Mouse (Mus musculus): ENCODE measurements at regions not wholly inside any gene's neighbourhood (a gene's known extent, or its start where the extent isn't known, plus 50 kb on each side); places are given as distances from the start of the nearest gene placed in this dataset.
A peak's percentile ranks its signal among the peaks of the same experiment; 100 is the strongest.

GRCm38 (mm10) chr4:72688842-72689241, 163.6 kb downstream of the Aldoart1 start:
- Histone ChIP-seq H3K9ac (ENCODE audit: low read depth, low read length) (no peak overlapping the region), H3K4me1 (ENCODE audit: control insufficient read depth, insufficient read depth, low read length) (no peaks in the 10 kb centered on the region), H3K36me3 (ENCODE audit: control insufficient read depth, insufficient read depth, low read length) (no peaks in the 10 kb centered on the region), H3K27ac (replicated peaks; ENCODE audit: low read depth, low read length) (no peak overlapping the region), H3K4me3 (ENCODE audit: low read depth, low read length) (no peak overlapping the region), H3K4me2 (ENCODE audit: low read depth, low read length) (no peak overlapping the region), H3K9me3 (ENCODE audit: control insufficient read depth, low read length) (no peaks in the 10 kb centered on the region), H3K27me3 (replicated peaks; ENCODE audit: control insufficient read depth, insufficient read depth, low read length) (no peaks in the 10 kb centered on the region)
- DNase-seq (ENCODE audit: low spot score) (no peak), ATAC-seq (ENCODE audit: low read depth) (no peak)
- 91% methylated on average over 4 of the region's 4 CpGs for WGBS

GRCm38 (mm10) chr4:72674006-72674405, 178.4 kb downstream of the Aldoart1 start:
- no peak for ATAC-seq (ENCODE audit: low read depth)
- no peaks in the 10 kb centered on the region for H3K9me3 ChIP-seq (ENCODE audit: control insufficient read depth, low read length)
- H3K27ac ChIP-seq (replicated peaks; ENCODE audit: low read depth, low read length), result no peak overlapping the region
- no peak overlapping the region for H3K9ac ChIP-seq (ENCODE audit: low read depth, low read length)
- no peaks in the 10 kb centered on the region for H3K4me1 ChIP-seq (ENCODE audit: control insufficient read depth, insufficient read depth, low read length)
- 70% methylated on average over 2 of the region's 2 CpGs for WGBS
- no peak overlapping the region for H3K4me3 ChIP-seq (ENCODE audit: low read depth, low read length)
- no peaks in the 10 kb centered on the region for H3K27me3 ChIP-seq (replicated peaks; ENCODE audit: control insufficient read depth, insufficient read depth, low read length)
- no peaks in the 10 kb centered on the region for H3K36me3 ChIP-seq (ENCODE audit: control insufficient read depth, insufficient read depth, low read length)
- DNase-seq (ENCODE audit: low spot score), result no peak
- H3K4me2 ChIP-seq (ENCODE audit: low read depth, low read length), result no peak overlapping the region

DNA sequence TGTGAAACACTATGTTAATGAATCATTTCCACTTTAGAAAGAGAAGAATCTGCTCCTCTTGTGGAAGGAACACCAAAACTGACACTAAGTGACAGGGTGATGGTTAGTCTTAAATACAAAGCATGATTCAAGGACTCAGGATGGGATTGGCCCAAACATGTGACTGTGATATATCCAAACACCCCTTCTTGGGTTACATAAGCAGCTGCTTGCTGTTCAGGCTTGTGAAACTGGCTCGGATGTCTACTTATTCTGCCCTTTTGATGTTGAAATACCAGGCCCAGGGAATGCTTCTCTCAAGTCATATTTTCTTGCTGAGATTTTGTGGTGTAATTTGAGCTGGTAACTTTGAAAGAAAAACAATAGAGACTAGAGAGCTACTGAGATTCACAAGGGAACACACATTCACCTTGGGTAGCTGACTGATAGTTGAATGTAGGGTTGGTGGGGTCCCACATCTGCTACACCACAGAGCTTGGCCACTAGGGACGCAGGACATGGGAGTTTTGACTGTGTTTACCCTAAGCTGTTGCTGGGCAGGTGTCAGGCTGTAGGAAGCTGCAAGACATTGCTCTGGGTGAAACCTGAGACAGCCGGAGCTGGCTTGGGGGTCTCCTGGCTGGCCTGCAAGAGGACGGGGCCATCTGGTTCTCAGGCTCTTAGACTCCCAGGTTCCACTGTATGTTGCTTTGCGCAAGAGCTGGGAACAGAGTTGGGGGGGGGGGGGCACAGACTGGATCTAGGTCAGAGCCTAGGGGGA, 180.6 kb downstream of the Aldoart1 start:
- Histone ChIP-seq H3K4me2 (ENCODE audit: low read depth, low read length) (no peak overlapping the region), H3K27me3 (replicated peaks; ENCODE audit: control insufficient read depth, insufficient read depth, low read length) (no peaks in the 10 kb centered on the region), H3K36me3 (ENCODE audit: control insufficient read depth, insufficient read depth, low read length) (no peaks in the 10 kb centered on the region), H3K4me1 (ENCODE audit: control insufficient read depth, insufficient read depth, low read length) (no peaks in the 10 kb centered on the region), H3K9ac (ENCODE audit: low read depth, low read length) (no peak overlapping the region), H3K27ac (replicated peaks; ENCODE audit: low read depth, low read length) (no peak overlapping the region), H3K9me3 (ENCODE audit: control insufficient read depth, low read length) (no peaks in the 10 kb centered on the region), H3K4me3 (ENCODE audit: low read depth, low read length) (no peak overlapping the region)
- ATAC-seq (ENCODE audit: low read depth) (peak; percentile 81), DNase-seq (ENCODE audit: low spot score) (peak; percentile 61)
- WGBS, result 41% methylated on average over 5 of the region's 5 CpGs

DNA sequence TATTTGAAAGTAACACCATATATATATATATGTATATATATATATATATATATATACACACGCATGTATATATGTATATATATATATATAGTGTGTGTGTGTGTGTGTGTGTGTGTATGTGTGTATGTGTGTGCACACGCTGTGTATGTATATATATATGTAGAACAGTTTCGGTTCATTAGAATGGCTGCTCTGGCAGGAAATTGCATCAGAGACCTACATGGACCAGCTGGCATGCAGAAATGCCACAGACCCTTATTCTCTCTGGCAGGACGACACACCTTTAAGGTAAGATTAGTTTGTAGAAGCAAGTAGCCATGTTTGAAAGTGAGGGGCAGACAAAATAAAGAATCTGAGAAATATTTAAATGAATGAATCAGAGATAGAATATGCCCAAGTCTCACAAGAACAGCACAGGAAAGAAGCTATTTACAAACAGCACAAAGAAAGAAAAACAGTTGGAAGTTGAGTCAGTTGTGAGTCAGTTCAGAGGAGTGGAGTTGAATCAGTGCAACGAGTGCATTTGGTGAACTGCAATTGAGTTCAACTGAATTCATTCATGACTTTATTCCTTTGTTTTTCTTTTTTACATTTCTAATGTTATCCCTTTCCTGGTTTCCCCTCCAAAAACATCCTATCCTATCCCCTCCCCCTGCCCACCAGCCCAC, 182.5 kb downstream of the Aldoart1 start:
- Histone ChIP-seq H3K36me3 (ENCODE audit: control insufficient read depth, insufficient read depth, low read length) (no peaks in the 10 kb centered on the region), H3K4me2 (ENCODE audit: low read depth, low read length) (no peak overlapping the region), H3K4me1 (ENCODE audit: control insufficient read depth, insufficient read depth, low read length) (no peaks in the 10 kb centered on the region), H3K9me3 (ENCODE audit: control insufficient read depth, low read length) (no peaks in the 10 kb centered on the region), H3K9ac (ENCODE audit: low read depth, low read length) (no peak overlapping the region), H3K27me3 (replicated peaks; ENCODE audit: control insufficient read depth, insufficient read depth, low read length) (no peaks in the 10 kb centered on the region), H3K4me3 (ENCODE audit: low read depth, low read length) (no peak overlapping the region), H3K27ac (replicated peaks; ENCODE audit: low read depth, low read length) (no peak overlapping the region)
- WGBS, result 87% methylated on average over 5 of the region's 5 CpGs
- ATAC-seq (ENCODE audit: low read depth) (no peak), DNase-seq (ENCODE audit: low spot score) (no peak)

DNA sequence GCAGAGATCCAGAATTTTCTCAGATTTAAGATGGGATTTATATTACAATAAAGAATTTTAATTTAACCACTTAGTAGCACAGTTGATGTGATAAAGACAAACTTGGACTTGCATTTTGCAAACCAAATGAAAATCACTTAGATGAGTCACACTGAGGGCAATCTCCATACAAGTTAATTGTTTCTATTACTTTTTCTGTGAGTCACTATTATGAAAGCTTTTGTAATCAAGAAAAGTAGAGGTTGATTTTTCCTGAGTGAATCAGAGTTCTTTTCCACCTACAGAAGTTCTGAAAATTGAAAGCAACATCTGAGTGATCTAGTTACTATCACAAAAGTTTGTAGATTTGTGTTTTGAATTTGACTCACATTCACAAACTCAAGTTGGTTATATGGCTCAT, 188.1 kb downstream of the Aldoart1 start:
- no peak overlapping the region for H3K9ac ChIP-seq (ENCODE audit: low read depth, low read length)
- no peak overlapping the region for H3K27ac ChIP-seq (replicated peaks; ENCODE audit: low read depth, low read length)
- H3K4me3 ChIP-seq (ENCODE audit: low read depth, low read length), result no peak overlapping the region
- no peaks in the 10 kb centered on the region for H3K27me3 ChIP-seq (replicated peaks; ENCODE audit: control insufficient read depth, insufficient read depth, low read length)
- H3K4me2 ChIP-seq (ENCODE audit: low read depth, low read length), result no peak overlapping the region
- H3K9me3 ChIP-seq (ENCODE audit: control insufficient read depth, low read length), result no peaks in the 10 kb centered on the region
- no peaks in the 10 kb centered on the region for H3K4me1 ChIP-seq (ENCODE audit: control insufficient read depth, insufficient read depth, low read length)
- DNase-seq (ENCODE audit: low spot score), result no peak
- no peak for ATAC-seq (ENCODE audit: low read depth)
- no peaks in the 10 kb centered on the region for H3K36me3 ChIP-seq (ENCODE audit: control insufficient read depth, insufficient read depth, low read length)

DNA sequence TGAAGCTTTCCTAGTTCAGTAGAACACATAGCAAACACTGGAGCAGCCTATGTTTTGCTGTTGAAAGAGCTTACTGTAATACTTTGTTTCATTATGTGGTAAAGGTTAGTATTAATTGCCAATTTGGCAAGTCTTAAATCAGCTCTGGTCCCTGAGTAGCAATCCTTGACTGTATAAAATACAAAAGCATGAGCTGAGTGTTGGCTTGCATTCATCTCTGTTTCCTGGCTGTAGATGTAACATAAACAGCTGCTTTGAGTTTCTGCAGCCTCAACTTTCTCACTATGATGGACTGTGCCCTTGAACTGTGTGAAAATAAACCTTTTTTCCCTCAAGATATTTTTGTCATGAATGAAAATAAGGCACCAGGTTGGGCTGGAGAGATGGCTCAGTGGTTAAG, 190.0 kb downstream of the Aldoart1 start:
- peak; percentile 34 for DNase-seq (ENCODE audit: low spot score)
- Histone ChIP-seq H3K9me3 (ENCODE audit: control insufficient read depth, low read length) (no peaks in the 10 kb centered on the region), H3K9ac (ENCODE audit: low read depth, low read length) (no peak overlapping the region), H3K4me3 (ENCODE audit: low read depth, low read length) (no peak overlapping the region), H3K27ac (replicated peaks; ENCODE audit: low read depth, low read length) (no peak overlapping the region), H3K4me2 (ENCODE audit: low read depth, low read length) (no peak overlapping the region), H3K4me1 (ENCODE audit: control insufficient read depth, insufficient read depth, low read length) (no peaks in the 10 kb centered on the region), H3K36me3 (ENCODE audit: control insufficient read depth, insufficient read depth, low read length) (no peaks in the 10 kb centered on the region), H3K27me3 (replicated peaks; ENCODE audit: control insufficient read depth, insufficient read depth, low read length) (no peaks in the 10 kb centered on the region)
- ATAC-seq (ENCODE audit: low read depth), result no peak

- H3K4me1 ChIP-seq (ENCODE audit: control insufficient read depth, insufficient read depth, low read length), result no peaks in the 10 kb centered on the region
- no peak overlapping the region for H3K4me3 ChIP-seq (ENCODE audit: low read depth, low read length)
- DNase-seq (ENCODE audit: low spot score), result no peak
- no peaks in the 10 kb centered on the region for H3K27me3 ChIP-seq (replicated peaks; ENCODE audit: control insufficient read depth, insufficient read depth, low read length)
- no peak for ATAC-seq (ENCODE audit: low read depth)
- no peak overlapping the region for H3K27ac ChIP-seq (replicated peaks; ENCODE audit: low read depth, low read length)
- H3K9ac ChIP-seq (ENCODE audit: low read depth, low read length), result no peak overlapping the region
- no peak overlapping the region for H3K4me2 ChIP-seq (ENCODE audit: low read depth, low read length)
- 85% methylated on average over 1 of the region's 1 CpGs for WGBS
- no peaks in the 10 kb centered on the region for H3K9me3 ChIP-seq (ENCODE audit: control insufficient read depth, low read length)
- no peaks in the 10 kb centered on the region for H3K36me3 ChIP-seq (ENCODE audit: control insufficient read depth, insufficient read depth, low read length)
Observed at GRCm38 (mm10) chr4:72656206-72656605, 196.2 kb downstream of the Aldoart1 start.

DNA sequence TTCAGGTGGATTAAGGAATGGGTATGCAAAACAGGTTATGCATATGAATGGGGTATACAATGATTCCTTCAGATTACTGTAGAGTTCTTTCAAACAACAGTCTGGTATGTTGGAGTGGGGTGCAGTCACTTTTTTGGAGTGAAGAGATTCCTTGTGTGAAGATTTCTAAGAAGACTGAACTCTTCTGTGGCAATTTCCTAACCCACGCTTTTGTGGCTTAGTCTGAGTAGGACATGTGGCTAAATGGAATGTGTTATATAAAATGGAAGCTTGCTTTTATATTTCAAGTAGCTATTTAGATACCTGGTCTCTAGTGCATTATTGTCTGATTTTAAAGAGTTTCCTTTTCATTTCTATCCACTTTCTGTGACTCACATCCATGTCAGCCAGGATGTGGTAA, 205.3 kb downstream of the Aldoart1 start:
- ATAC-seq (ENCODE audit: low read depth), result no peak
- 91% methylated on average over 1 of the region's 1 CpGs for WGBS
- no peak overlapping the region for H3K9ac ChIP-seq (ENCODE audit: low read depth, low read length)

GRCm38 (mm10) chr4:72629416-72629815, 223.0 kb downstream of the Aldoart1 start:
- DNase-seq (ENCODE audit: low spot score) (peak; percentile 22), ATAC-seq (ENCODE audit: low read depth) (no peak; the same call in 1 of the 2 replicates)
- 63% methylated on average over 3 of the region's 3 CpGs for WGBS
- no peak overlapping the region for H3K4me3 ChIP-seq (ENCODE audit: low read depth, low read length)
- no peak overlapping the region for H3K9ac ChIP-seq (ENCODE audit: low read depth, low read length)
- no peaks in the 10 kb centered on the region for H3K27me3 ChIP-seq (replicated peaks; ENCODE audit: control insufficient read depth, insufficient read depth, low read length)
- H3K27ac ChIP-seq (replicated peaks; ENCODE audit: low read depth, low read length), result no peak overlapping the region
- H3K9me3 ChIP-seq (ENCODE audit: control insufficient read depth, low read length), result 0 out of 2 replicates have a peak, but pooled peaks cover 3% of the 10 kb centered on the region
- H3K4me1 ChIP-seq (ENCODE audit: control insufficient read depth, insufficient read depth, low read length), result no peaks in the 10 kb centered on the region
- no peaks in the 10 kb centered on the region for H3K36me3 ChIP-seq (ENCODE audit: control insufficient read depth, insufficient read depth, low read length)
- no peak overlapping the region for H3K4me2 ChIP-seq (ENCODE audit: low read depth, low read length)

More for the DNA sequence above, 205.3 kb downstream of the Aldoart1 start:
- H3K36me3 ChIP-seq (ENCODE audit: control insufficient read depth, insufficient read depth, low read length), result no peaks in the 10 kb centered on the region
- H3K27ac ChIP-seq (replicated peaks; ENCODE audit: low read depth, low read length), result no peak overlapping the region
- no peak for DNase-seq (ENCODE audit: low spot score)
- H3K4me3 ChIP-seq (ENCODE audit: low read depth, low read length), result no peak overlapping the region
- H3K4me2 ChIP-seq (ENCODE audit: low read depth, low read length), result no peak overlapping the region
- no peaks in the 10 kb centered on the region for H3K9me3 ChIP-seq (ENCODE audit: control insufficient read depth, low read length)
- no peaks in the 10 kb centered on the region for H3K4me1 ChIP-seq (ENCODE audit: control insufficient read depth, insufficient read depth, low read length)
- no peaks in the 10 kb centered on the region for H3K27me3 ChIP-seq (replicated peaks; ENCODE audit: control insufficient read depth, insufficient read depth, low read length)

Data from embryonic facial prominence, embryonic 14.5 days (tissue).